Mouse (Mus musculus) thymus, postnatal 0 days (tissue): Measurements from ENCODE around the gene Zeb2. TPM values are rescaled to one million over a fixed set of nuclear protein-coding genes. Genes with fewer than 3 reads are reported as not detected.
"Not testable (repeated sequence)": the region's sequence is repeated elsewhere in the genome, so short reads cannot be mapped to it uniquely, and the experiment has no call there.

Experiments used
- DNase-seq: peaks from one replicate; pipeline ENCODE4 v3.0.0-alpha.2; 2015; ENCODE audit warnings: low spot score
- polyA plus RNA-seq: library from polyadenylated mRNA; unstranded; fragments of >200 nt; fragmentation: Nextera tagmentation; extraction: Ambion mirVana; gene quantifications from 2 replicates; pipeline ENCODE4 v1.2.1, GENCODE M21; 2015

Gene Zeb2
- polyA plus RNA-seq, 1 experiment from 2014 or later: 4.8 TPM

DNA sequence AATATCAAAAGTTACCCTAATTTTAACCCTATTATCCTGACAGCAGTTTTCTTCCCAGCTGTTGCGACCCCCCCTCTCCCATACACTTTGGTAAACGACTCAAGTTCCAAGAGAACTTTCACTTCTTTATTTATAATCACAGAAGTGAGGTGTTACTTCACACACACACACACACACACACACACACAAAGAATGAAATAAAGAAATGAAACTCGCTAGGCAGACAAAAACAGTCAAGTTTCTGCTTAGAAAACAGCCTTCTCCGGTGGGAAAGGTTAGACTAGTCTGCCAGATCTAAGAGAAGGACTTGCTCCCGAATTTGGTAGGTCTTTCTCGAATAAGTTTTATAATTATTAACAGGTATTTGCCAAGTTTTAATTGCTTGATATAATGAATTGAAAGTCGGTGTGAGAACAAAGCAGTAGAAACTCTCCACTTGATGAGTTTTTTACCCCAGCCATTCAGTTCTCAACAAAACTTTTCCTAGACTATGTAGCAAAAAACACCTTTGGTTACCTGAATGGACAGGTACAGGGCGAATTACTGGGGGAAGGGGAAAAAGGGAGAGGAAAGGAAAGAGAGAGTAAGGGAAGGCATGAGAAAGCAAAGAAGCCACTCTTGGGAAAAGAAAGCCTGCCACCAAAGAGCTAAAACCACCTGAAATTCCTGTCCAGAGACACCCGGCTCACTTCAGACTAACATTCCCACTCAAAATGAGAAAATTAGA lies 5.0 kb downstream of the Zeb2 start:
- no peak for DNase-seq

- DNase-seq: not testable (repeated sequence)
Observed at GRCm38 (mm10) chr2:45111571-45111970, 5.6 kb downstream of the Zeb2 start.

GRCm38 (mm10) chr2:45110757-45111411 lies 6.3 kb downstream of the Zeb2 start:
- peak; percentile 22 for DNase-seq

GRCm38 (mm10) chr2:45109951-45110756 lies 7.0 kb downstream of the Zeb2 start:
- peak; percentile 45 for DNase-seq

- DNase-seq: peak; percentile 13
Observed at GRCm38 (mm10) chr2:45109161-45109950, 7.8 kb downstream of the Zeb2 start.

- peak; percentile 27 for DNase-seq
Observed at GRCm38 (mm10) chr2:45108521-45109091, 8.6 kb downstream of the Zeb2 start.

- DNase-seq: no peak
Observed at GRCm38 (mm10) chr2:45107555-45107954, 9.6 kb downstream of the Zeb2 start.

- DNase-seq: no peak
Observed at GRCm38 (mm10) chr2:45105922-45106851, 11.0 kb downstream of the Zeb2 start.

GRCm38 (mm10) chr2:45105281-45105721 lies 11.9 kb downstream of the Zeb2 start:
- no peak for DNase-seq

GRCm38 (mm10) chr2:45104511-45105055 lies 12.6 kb downstream of the Zeb2 start:
- DNase-seq: no peak

DNA sequence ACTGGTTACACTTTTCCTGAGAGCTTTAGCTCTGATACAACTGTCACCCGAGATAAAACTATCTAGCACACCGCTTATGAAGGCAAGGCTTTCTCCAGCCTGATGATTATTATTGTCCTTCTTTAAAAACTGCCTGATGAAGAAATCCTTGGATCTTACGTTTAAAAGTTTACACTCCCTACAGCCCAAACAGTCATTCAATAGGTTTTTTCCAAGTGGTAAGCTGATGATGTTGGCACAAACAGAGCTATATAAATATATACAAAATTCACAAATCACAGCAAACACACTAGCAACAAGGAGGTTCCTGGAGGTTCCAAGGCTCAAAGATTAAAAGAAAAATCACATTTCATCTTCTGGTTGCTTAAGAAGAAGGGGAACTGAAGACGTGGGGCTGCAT lies 13.1 kb downstream of the Zeb2 start:
- DNase-seq: no peak

GRCm38 (mm10) chr2:45103021-45103983 lies 13.9 kb downstream of the Zeb2 start:
- no peak for DNase-seq

GRCm38 (mm10) chr2:45102191-45102638 lies 15.0 kb downstream of the Zeb2 start:
- DNase-seq: no peak

- no peak for DNase-seq
Observed at GRCm38 (mm10) chr2:45101586-45101985, 15.6 kb downstream of the Zeb2 start.

DNA sequence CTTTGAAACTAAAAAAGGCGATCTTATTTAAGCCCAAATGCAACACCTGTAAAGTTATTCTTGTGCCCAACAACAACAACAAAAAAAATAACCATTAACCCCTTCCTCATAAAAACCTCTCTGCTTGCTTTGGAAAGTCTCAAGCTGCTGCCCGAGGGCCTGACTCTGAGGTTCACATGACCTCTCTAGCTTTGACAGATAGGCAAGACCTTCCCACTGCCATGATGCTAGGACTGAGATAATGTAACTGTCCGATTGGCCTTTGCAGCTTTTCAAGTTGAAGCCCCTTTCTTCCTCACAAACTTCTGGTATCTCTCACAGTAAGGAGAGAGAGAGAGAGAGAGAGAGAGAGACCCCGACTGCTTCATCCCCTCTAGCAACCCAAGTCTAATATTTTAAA lies 16.2 kb downstream of the Zeb2 start:
- DNase-seq: no peak

DNA sequence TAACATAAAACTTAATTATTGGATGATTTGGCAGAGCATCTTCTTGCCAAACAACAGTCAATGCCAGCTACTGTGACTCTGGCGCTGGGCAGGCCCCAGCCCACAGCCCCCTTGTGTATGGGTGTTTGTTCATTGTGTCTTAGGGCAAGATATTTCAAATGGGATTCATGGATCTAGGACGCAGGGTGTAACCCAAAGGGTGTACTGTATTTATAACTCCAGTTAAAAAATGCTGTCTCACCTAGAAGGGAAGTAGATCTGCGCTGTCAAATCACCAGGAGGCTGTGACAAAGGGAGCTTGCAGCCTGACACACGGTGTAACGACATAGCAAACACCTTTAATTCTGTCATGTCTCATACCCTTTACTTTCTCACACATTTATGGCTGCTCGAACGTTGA lies 16.6 kb downstream of the Zeb2 start:
- no peak for DNase-seq

- no peak for DNase-seq
Observed at GRCm38 (mm10) chr2:45100017-45100416, 17.2 kb downstream of the Zeb2 start.

- DNase-seq: no peak
Observed at GRCm38 (mm10) chr2:45099081-45099480, 18.1 kb downstream of the Zeb2 start.
